Mouse (Mus musculus) embryo, embryonic 9.5 days (tissue): ENCODE results near the gene Mpv17.
A peak's percentile ranks its signal among the peaks of the same experiment; 100 is the strongest.

Source experiments
- DNase-seq: peaks from one replicate; pipeline ENCODE4 v3.0.0-alpha.2; 2017; ENCODE audit errors: extremely low spot score

The Mpv17 gene

DNA sequence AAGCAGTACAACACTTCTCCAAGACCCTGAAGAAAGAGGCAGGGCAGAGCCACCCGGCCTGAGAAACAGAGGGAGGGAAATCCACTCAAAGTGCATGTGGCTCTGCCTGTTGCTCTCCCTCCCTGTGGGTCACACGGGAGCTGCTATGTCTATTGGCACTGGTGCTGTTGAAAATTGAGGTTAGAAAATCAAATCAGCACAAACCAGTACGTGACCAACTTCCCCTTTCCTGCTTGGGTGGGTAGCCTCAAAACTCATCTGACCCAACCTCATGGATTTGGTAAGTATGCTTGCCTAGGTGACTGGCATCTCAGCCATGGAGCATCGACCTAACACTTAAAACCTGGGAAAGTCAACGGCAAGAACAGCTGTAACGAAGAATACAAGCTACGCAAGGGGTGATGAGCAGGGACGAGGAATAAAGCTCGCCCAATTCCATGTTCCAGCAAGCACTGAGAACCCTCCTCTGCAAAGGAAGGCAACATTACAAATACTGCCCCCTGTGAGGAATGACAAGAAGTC, 48.2 kb downstream of the Mpv17 start, which contains the start of gene Dnajc5g:
Gene Dnajc5g (plus strand): TSS at position 472 of the 522 bp plus-strand sequence.
- no peak for DNase-seq

DNA sequence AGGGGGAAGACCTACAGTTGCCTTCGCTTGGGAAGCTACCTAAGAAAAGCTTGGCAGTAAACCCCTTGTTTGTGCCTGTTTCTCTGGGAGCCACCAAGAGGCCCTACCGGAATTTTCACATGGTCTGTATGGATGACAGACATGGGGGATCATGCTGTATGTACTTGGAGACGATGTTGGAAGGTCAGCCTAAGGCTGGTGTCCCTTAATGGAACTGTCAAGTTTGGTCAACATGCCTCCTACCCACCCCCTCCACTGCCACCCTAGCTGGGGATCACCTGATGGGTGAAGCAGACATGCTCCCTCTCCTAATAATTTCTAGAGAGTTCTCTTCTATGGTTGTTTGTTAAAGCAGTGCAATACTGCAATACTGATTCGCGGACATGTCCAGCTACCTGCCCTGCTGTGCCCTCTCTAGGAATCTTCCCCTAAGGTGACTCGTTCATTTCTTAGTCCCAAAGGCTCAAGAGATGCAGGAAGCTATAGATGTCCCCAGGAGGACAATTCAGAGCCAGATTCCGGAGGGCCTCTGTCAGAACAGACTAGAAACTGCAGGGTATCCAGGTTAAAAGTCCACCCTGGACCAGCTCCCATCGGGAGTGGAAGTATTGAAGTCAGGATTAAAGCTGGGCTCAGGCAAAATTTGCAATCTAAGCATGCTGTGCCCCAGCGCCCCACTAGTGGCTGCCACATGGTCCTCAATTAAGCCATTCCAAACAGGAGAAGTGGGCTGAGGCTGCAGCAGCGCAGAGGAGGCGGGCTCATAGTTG, 58.2 kb downstream of the Mpv17 start:
- no peak for DNase-seq

DNA sequence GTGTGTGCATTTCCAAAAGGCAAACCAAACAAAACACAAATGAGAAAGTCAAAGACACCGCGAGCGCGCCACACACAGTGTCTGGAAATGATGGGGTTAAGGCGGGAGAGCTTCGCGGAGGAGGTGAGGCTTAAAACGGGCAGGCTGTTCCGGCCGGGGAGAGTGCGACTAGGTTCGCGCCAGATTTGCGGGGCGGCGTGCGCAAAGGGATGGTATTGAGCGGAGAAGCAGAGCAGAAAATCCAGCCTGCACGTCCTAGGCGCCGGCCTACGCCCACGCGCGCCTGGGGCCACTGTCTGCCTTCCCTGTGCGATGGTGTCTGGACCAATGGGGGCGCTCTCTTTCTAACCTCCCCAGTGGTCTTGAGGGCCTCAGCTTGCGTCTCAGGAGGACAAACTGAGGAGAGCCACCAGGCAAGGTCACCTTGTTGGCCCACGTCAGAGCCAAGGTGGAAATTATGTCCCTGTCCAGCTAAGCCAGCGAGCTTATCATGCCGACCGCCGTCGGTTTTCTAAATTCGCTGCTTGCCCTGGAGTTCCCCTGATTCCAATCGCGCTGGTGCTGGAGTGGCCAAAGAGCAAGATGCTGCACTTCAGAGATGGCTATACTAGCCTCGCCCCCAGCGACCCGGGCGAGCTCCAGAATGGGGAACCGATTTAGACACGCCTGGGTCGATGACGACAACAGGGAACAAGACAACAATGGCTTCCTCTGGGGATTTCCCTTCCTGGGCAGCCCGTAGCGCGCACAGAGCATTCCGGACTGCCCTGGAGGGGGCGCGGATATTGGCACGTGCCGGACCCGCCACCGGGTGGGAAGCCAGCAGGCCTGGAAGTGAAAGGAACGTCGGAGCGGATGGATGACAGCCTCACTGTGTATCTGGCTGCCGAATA, 59.0 kb downstream of the Mpv17 start:
- DNase-seq = peak; percentile 51

GRCm38 (mm10) chr5:31094100-31094798, 59.8 kb downstream of the Mpv17 start:
- peak; percentile 28 for DNase-seq

DNA sequence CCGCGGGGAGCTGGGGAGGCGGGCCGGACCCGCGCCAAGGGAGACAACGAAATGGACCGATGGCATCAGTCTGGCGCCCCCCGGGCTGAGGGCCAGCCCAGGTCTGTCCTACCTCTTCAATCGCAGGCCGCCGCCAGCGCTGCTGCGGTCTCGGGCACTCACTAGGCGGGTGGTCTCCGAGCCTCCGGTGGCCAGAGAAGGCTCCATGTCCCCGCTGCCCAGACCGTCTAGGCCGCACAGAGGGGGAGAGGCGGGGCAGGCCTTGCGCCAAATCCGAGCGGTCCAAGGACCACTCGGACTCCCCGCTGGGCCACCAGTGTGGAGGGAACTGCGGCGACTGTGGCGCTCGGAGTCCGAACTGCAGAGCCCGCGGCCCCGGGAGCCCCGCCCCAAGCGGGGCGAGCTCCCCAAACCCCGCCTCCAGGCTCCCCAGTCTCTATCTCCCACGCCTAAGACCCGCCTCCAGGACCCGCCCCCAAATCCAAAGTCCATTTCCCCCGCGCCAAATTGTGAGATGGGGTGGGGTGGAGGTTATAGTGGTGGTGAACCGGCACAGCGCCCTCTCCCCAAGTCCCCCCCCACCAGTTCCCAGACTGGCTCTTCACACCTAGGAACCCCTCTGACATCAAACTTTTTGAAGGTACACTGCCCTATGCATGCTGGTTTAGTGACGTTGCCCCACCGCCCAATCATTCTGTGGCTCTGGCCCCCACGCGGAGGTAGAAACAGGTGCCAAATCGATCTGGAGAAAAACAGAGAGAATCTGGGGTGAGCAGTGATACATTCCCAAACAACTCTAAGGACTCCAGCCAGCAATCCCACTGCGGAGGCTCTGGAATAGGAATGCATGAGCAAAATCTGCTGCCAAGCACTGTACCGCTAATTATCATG, 60.7 kb downstream of the Mpv17 start:
- peak; percentile 45 for DNase-seq

GRCm38 (mm10) chr5:31092231-31092975, 61.6 kb downstream of the Mpv17 start:
- no peak for DNase-seq
